Mouse (Mus musculus): ENCODE results near the gene Vipr2. TPM values are rescaled to one million over a fixed set of nuclear protein-coding genes. Genes with fewer than 3 reads are reported as not detected.
A peak's percentile ranks its signal among the peaks of the same experiment; 100 is the strongest.

Vipr2 gene
- polyA plus RNA-seq, 1 experiment from 2014 or later, result 5.5 TPM

DNA sequence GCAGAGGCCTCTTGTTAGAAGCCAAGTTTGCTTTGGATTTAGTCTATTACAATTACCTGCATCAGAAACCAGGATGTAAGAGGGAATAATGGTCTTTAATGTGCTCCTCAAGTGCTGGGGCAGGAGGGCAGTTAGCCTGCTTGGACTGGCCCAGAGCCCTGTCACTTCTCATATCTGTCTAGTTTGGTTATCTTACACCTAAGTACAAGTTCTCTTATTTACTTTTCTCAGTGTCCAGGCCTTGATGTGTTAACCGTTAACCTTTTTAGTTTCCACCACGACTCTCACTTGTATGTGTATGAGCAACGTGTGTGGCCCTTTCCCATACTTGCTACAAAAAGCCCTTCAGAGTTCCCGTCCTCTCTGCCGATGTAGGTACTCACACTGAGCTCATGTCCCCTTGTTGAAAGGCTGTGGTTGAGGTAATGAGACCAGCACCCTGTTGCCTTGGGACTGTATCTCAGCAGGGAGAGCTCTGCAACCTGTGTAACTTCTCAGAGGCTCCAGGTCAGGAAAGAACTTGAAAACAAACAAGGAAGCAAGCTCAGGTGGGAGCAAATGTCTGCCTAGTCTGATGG, 39.9 kb downstream of the Vipr2 start:
- TF ChIP-seq CTCF (IDR thresholded peaks at IDR 0.05; ENCODE audit: low read depth), result no peak
- H3K4me3 ChIP-seq (ENCODE audit: low read depth, low read length), result no peak overlapping the region
- H3K27me3 ChIP-seq (ENCODE audit: insufficient read depth, low read length), result no peaks in the 10 kb centered on the region
- ATAC-seq (ENCODE audit: insufficient read depth), result peak; percentile 76; the same call in 1 of the 2 replicates
- no peak overlapping the region for H3K4me2 ChIP-seq
- H3K4me1 ChIP-seq (ENCODE audit: insufficient read depth), result no peaks in the 10 kb centered on the region
- H3K9ac ChIP-seq, result no peak overlapping the region
- DNase-seq, result peak; percentile 24
- H3K36me3 ChIP-seq (ENCODE audit: insufficient read depth), result no peaks in the 10 kb centered on the region
- WGBS, result 43% methylated on average over 5 of the region's 5 CpGs
- no peaks in the 10 kb centered on the region for H3K9me3 ChIP-seq (ENCODE audit: low read depth, low read length)
- no peak overlapping the region for H3K27ac ChIP-seq (ENCODE audit: low read depth)

DNA sequence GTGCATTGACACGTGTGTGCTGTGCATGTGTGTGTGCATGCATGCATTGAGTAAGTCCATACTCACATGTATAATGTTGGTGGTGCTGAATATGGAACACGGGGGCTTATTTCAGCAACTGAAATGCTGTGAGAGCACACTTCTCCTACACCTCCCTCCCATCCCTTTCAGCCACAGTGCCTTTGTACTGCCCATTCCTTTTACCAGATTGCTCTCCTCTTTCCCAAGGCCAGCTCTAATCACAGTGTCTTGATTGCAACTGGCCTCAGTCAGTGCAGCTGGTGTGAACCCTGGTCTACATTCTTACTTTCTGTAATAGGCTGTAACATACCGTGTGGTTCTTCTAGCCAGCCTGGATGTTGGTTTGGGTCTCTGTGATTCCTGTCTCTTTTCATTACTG, 41.5 kb downstream of the Vipr2 start:
- H3K27me3 ChIP-seq (ENCODE audit: insufficient read depth, low read length), result no peaks in the 10 kb centered on the region
- WGBS, result 75% methylated on average over 3 of the region's 3 CpGs
- ATAC-seq (ENCODE audit: insufficient read depth) (no peak), DNase-seq (no peak)
- no peaks in the 10 kb centered on the region for H3K9me3 ChIP-seq (ENCODE audit: low read depth, low read length)
- H3K4me3 ChIP-seq (ENCODE audit: low read depth, low read length), result no peak overlapping the region
- H3K4me2 ChIP-seq, result no peak overlapping the region
- no peaks in the 10 kb centered on the region for H3K4me1 ChIP-seq (ENCODE audit: insufficient read depth)
- TF ChIP-seq CTCF (IDR thresholded peaks at IDR 0.05; ENCODE audit: low read depth), result no peak
- H3K27ac ChIP-seq (ENCODE audit: low read depth), result no peak overlapping the region
- H3K36me3 ChIP-seq (ENCODE audit: insufficient read depth), result no peaks in the 10 kb centered on the region
- H3K9ac ChIP-seq, result no peak overlapping the region

DNA sequence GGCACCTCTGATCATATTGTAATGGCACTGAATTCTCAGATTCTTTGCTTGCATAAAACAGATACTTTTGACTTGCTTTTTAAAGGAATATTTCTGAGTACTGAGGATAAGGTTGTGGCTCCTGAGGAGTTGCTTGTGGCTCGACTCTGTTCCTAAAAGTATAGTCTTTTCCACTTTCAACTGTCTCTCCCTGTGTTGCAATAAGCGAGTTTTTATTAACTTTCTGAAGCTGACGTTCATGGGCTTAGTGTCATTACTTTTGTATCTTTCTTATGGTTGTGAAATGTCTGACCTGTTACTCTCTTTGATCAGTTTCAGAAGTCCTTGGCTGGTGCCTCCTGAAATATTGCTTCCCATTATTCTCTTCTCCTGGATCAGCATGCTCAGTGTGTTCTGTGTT, 46.3 kb downstream of the Vipr2 start:
- Histone ChIP-seq H3K36me3 (ENCODE audit: insufficient read depth) (no peaks in the 10 kb centered on the region), H3K4me2 (no peak overlapping the region), H3K27ac (ENCODE audit: low read depth) (no peak overlapping the region), H3K4me1 (ENCODE audit: insufficient read depth) (no peaks in the 10 kb centered on the region), H3K9me3 (ENCODE audit: low read depth, low read length) (no peaks in the 10 kb centered on the region), H3K4me3 (ENCODE audit: low read depth, low read length) (no peak overlapping the region), H3K27me3 (ENCODE audit: insufficient read depth, low read length) (no peaks in the 10 kb centered on the region), H3K9ac (no peak overlapping the region)
- DNase-seq (no peak), ATAC-seq (ENCODE audit: insufficient read depth) (no peak)
- no peak for TF ChIP-seq CTCF (IDR thresholded peaks at IDR 0.05; ENCODE audit: low read depth)
- WGBS, result 66% methylated on average over 3 of the region's 3 CpGs

DNA sequence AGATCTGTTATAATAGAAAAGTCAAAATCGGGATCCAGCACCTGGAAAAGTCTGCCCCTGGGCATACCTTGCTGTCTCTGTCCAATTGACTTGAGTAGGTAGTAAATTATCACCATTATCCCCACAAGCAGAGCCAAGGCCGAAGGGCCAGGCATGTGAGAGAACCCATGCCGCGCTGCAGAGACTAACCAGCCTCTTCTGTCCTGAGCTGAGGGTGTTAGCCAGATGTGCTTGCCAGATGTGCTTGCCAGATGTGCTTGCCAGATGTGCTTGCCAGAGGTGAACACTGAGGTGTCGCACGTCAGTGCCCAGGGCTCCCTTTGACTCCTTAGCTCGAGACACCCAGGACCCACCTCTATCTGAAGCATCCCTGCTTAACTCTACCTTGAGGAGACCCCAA, 53.4 kb downstream of the Vipr2 start:
- H3K27ac ChIP-seq (ENCODE audit: low read depth), result no peak overlapping the region
- H3K4me3 ChIP-seq (ENCODE audit: low read depth, low read length), result no peak overlapping the region
- DNase-seq (no peak), ATAC-seq (ENCODE audit: insufficient read depth) (no peak)
- no peaks in the 10 kb centered on the region for H3K36me3 ChIP-seq (ENCODE audit: insufficient read depth)
- H3K9ac ChIP-seq, result no peak overlapping the region
- H3K4me1 ChIP-seq (ENCODE audit: insufficient read depth), result no peaks in the 10 kb centered on the region
- 75% methylated on average over 7 of the region's 7 CpGs for WGBS
- no peak overlapping the region for H3K4me2 ChIP-seq
- no peak for TF ChIP-seq CTCF (IDR thresholded peaks at IDR 0.05; ENCODE audit: low read depth)
- no peaks in the 10 kb centered on the region for H3K27me3 ChIP-seq (ENCODE audit: insufficient read depth, low read length)
- H3K9me3 ChIP-seq (ENCODE audit: low read depth, low read length), result no peaks in the 10 kb centered on the region

DNA sequence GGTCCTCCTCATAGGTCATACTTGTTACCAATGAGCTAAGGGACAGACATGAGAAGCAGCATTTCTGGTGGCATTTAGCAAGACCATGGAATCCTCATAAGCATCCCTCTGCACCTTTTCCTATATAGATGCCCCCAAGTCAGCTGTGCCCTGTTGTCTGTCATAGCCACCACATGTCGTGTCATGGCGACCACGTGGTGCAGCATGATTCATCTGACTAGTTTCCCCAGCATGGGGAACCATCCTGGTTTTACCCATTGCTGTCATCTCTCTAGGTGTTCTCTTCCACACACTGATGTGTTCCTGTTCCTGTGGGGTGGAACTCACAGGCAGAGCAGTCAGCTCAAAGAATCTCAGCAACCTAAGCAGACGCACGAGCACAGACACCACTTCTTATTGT, 55.4 kb downstream of the Vipr2 start:
- Histone ChIP-seq H3K4me2 (no peak overlapping the region), H3K27me3 (ENCODE audit: insufficient read depth, low read length) (no peaks in the 10 kb centered on the region), H3K27ac (ENCODE audit: low read depth) (no peak overlapping the region), H3K36me3 (ENCODE audit: insufficient read depth) (no peaks in the 10 kb centered on the region), H3K9me3 (ENCODE audit: low read depth, low read length) (no peaks in the 10 kb centered on the region), H3K9ac (no peak overlapping the region), H3K4me1 (ENCODE audit: insufficient read depth) (no peaks in the 10 kb centered on the region), H3K4me3 (ENCODE audit: low read depth, low read length) (no peak overlapping the region)
- 89% methylated on average over 5 of the region's 5 CpGs for WGBS
- no peak for TF ChIP-seq CTCF (IDR thresholded peaks at IDR 0.05; ENCODE audit: low read depth)
- DNase-seq (no peak), ATAC-seq (ENCODE audit: insufficient read depth) (no peak)

DNA sequence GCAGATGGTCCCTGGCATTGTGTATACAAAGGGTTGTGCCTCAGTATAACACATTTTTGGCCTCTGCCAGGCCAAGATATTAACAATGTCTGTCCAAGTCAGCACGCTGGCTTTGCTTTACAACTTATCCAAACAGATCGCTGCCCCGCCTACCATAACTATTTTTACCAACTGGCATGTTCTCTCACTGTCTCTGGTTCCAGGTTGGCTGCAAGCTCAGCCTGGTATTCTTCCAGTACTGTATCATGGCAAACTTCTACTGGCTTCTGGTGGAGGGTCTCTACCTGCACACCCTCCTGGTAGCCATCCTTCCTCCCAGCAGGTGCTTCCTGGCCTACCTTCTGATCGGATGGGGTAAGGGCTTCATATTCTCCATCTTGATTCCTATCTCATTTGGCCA, 58.4 kb downstream of the Vipr2 start:
- Histone ChIP-seq H3K27me3 (ENCODE audit: insufficient read depth, low read length) (no peaks in the 10 kb centered on the region), H3K4me1 (ENCODE audit: insufficient read depth) (no peaks in the 10 kb centered on the region), H3K36me3 (ENCODE audit: insufficient read depth) (no peaks in the 10 kb centered on the region), H3K9me3 (ENCODE audit: low read depth, low read length) (no peaks in the 10 kb centered on the region), H3K27ac (ENCODE audit: low read depth) (no peak overlapping the region), H3K9ac (no peak overlapping the region), H3K4me3 (ENCODE audit: low read depth, low read length) (no peak overlapping the region), H3K4me2 (no peak overlapping the region)
- TF ChIP-seq CTCF (IDR thresholded peaks at IDR 0.05; ENCODE audit: low read depth), result no peak
- no peak for DNase-seq
- WGBS, result 90% methylated on average over 4 of the region's 4 CpGs
- ATAC-seq (ENCODE audit: insufficient read depth), result no peak

DNA sequence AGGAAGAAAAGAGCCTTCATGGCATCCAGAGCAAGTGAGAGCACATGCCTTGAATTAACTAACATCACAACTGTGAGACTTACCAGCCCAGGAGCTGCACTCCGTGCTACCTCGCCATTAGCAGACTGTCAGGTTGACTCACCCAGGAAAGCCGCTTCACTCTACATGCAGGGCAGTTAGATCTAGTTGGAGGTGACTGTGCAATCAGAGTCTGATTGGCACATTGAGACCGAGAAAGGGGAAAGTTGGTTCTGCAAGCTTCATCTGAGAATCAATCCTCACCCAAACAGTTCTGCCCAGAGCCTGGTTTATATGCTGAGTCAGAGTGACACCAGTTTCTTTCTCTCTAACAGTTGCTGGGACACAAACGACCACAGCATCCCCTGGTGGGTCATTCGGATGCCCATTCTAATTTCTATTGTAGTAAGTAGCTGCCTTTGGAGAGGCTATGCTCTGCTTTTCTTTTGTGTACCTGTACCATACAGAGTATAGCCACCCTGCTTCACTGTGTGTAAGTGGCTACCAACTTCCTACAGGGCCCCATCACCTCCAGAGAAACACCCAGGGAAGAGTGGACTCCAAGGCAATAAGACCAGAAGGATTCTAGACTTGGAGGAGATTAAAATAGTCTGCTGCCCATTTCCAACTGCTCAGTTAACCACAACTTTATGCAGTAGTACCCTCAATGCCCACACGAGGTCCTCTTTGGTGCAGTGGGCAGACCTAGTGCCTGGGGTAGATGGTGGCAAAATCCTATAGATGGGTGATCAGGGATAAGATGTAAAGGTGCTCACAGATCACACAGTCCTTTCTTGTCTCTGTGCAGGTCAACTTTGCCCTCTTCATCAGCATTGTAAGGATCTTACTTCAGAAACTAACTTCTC, 61.0 kb downstream of the Vipr2 start:
- TF ChIP-seq CTCF (IDR thresholded peaks at IDR 0.05; ENCODE audit: low read depth), result peak; percentile 27; the same call in 1 of the 2 replicates
- Histone ChIP-seq H3K36me3 (ENCODE audit: insufficient read depth) (no peaks in the 10 kb centered on the region), H3K4me1 (ENCODE audit: insufficient read depth) (no peaks in the 10 kb centered on the region), H3K9me3 (ENCODE audit: low read depth, low read length) (no peaks in the 10 kb centered on the region), H3K4me3 (ENCODE audit: low read depth, low read length) (no peak overlapping the region), H3K27ac (ENCODE audit: low read depth) (no peak overlapping the region), H3K27me3 (ENCODE audit: insufficient read depth, low read length) (no peaks in the 10 kb centered on the region), H3K9ac (no peak overlapping the region), H3K4me2 (no peak overlapping the region)
- 69% methylated on average over 7 of the region's 7 CpGs for WGBS
- DNase-seq (peak; percentile 4), ATAC-seq (ENCODE audit: insufficient read depth) (no peak)

Measured in lung, embryonic 14.5 days (tissue).